Mouse (Mus musculus) MEL (cell line): Measurements from ENCODE around the gene Rsu1. TPM values are rescaled to one million over a fixed set of nuclear protein-coding genes. Genes with fewer than 3 reads are reported as not detected.

Experiments used
- DNase-seq: peaks from one replicate; pipeline ENCODE4 v3.0.0; 2011; ENCODE audit warnings: low read depth, low spot score
- H3K27ac ChIP-seq: 2 replicates; pipeline ENCODE4 v1.5.1; 2012; ENCODE audit warnings: low read depth, mild to moderate bottlenecking, control low read depth, low read length, moderate library complexity; ENCODE audit not compliant: control insufficient read depth
- H3K27me3 ChIP-seq, 2 experiments: fragments of 150-350 bp in 1 of 2; sonication (generic) in 1 of 2; 2 replicates each; pipeline ENCODE4 v1.6.1; 2012; ENCODE audit warnings: low read length in 2 of 2, mild to moderate bottlenecking in 2 of 2, improper control_type of control experiment in 1 of 2, moderate library complexity in 1 of 2; ENCODE audit not compliant: insufficient read depth in 2 of 2, control insufficient read depth in 1 of 2
- H3K36me3 ChIP-seq, 2 experiments: 2 replicates each; pipeline ENCODE4 v1.6.1; 2012 to 2014; ENCODE audit warnings: low read length in 2 of 2, improper control_type of control experiment in 1 of 2, inconsistent platforms in 1 of 2, mild to moderate bottlenecking in 1 of 2; ENCODE audit not compliant: insufficient read depth in 2 of 2, control insufficient read depth in 1 of 2
- H3K4me1 ChIP-seq, 2 experiments: fragments of 150-350 bp in 1 of 2; sonication (generic) in 1 of 2; 2 replicates each; pipeline ENCODE4 v1.6.1; 2012; ENCODE audit warnings: low read length in 2 of 2, improper control_type of control experiment in 1 of 2, mild to moderate bottlenecking in 1 of 2; ENCODE audit not compliant: insufficient read depth in 2 of 2, control insufficient read depth in 1 of 2
- H3K4me3 ChIP-seq, 2 experiments: fragments of 150-350 bp in 1 of 2; sonication (generic) in 1 of 2; 2 replicates each; pipeline ENCODE4 v1.5.1; 2012; ENCODE audit warnings: low read depth in 2 of 2, low read length in 2 of 2, mild to moderate bottlenecking in 2 of 2, moderate library complexity in 2 of 2, control low read depth in 1 of 2, improper control_type of control experiment in 1 of 2; ENCODE audit not compliant: control insufficient read depth in 1 of 2, insufficient read depth in 1 of 2
- H3K79me2 ChIP-seq: 2 replicates; pipeline ENCODE4 v1.6.1; 2012; ENCODE audit warnings: mild to moderate bottlenecking, low read length, moderate library complexity; ENCODE audit not compliant: control insufficient read depth, poor library complexity, insufficient read depth
- H3K9ac ChIP-seq: 2 replicates; pipeline ENCODE4 v1.6.1; 2012; ENCODE audit warnings: low read depth, mild to moderate bottlenecking, control low read depth, low read length, moderate library complexity; ENCODE audit not compliant: control insufficient read depth, poor library complexity, severe bottlenecking
- H3K9me3 ChIP-seq: fragments of 150-350 bp; sonication (generic); replicated peaks from 2 replicates; pipeline ENCODE4 v1.6.1; 2012; ENCODE audit warnings: mild to moderate bottlenecking, low read length, improper control_type of control experiment, moderate library complexity; ENCODE audit not compliant: insufficient read depth
- CHD1 ChIP-seq: IDR thresholded peaks from 2 replicates; pipeline ENCODE4 v1.6.1; 2012; ENCODE audit warnings: low read depth, mild to moderate bottlenecking, inconsistent platforms, low read length, improper control_type of control experiment
- CTCF ChIP-seq, 3 experiments: IDR thresholded peaks in 2 of 3; conservative IDR thresholded peaks in 1 of 3; 2 replicates each; pipeline ENCODE4 v1.5.1; 2011 to 2012; ENCODE audit warnings: low read length in 3 of 3, low read depth in 2 of 3, mild to moderate bottlenecking in 2 of 3, improper control_type of control experiment in 1 of 3, inconsistent platforms in 1 of 3, mixed read lengths in 1 of 3, moderate library complexity in 1 of 3; ENCODE audit not compliant: control insufficient read depth in 1 of 3, insufficient read depth in 1 of 3, poor library complexity in 1 of 3, severe bottlenecking in 1 of 3
- GABPA ChIP-seq: IDR thresholded peaks from 2 replicates; pipeline ENCODE4 v1.6.1; 2012; ENCODE audit warnings: low read depth, mild to moderate bottlenecking, inconsistent platforms, low read length, improper control_type of control experiment, moderate library complexity
- GATA1 ChIP-seq: IDR thresholded peaks from 2 replicates; pipeline ENCODE4 v1.6.1; 2011; ENCODE audit warnings: low read depth, low read length, improper control_type of control experiment
- JUND ChIP-seq: IDR thresholded peaks from 2 replicates; pipeline ENCODE4 v1.6.1; 2011; ENCODE audit warnings: low read depth, mild to moderate bottlenecking, improper control_type of control experiment, low read length
- MAZ ChIP-seq: IDR thresholded peaks from 2 replicates; pipeline ENCODE4 v1.6.1; 2012; ENCODE audit warnings: low read depth, mild to moderate bottlenecking, inconsistent platforms, low read length, improper control_type of control experiment
- MEF2A ChIP-seq: IDR thresholded peaks from 2 replicates; pipeline ENCODE4 v1.6.1; 2014; ENCODE audit warnings: low read depth, mild to moderate bottlenecking, inconsistent platforms, low read length, improper control_type of control experiment; ENCODE audit not compliant: poor library complexity, insufficient replicate concordance, severe bottlenecking; ENCODE audit errors: extremely low read depth
- ZKSCAN1 ChIP-seq: IDR thresholded peaks from 2 replicates; pipeline ENCODE4 v1.6.1; 2012; ENCODE audit warnings: low read depth, mild to moderate bottlenecking, inconsistent platforms, low read length, improper control_type of control experiment, moderate library complexity
- ZMIZ1 ChIP-seq: IDR thresholded peaks from 2 replicates; pipeline ENCODE4 v1.6.1; 2012; ENCODE audit warnings: low read depth, mild to moderate bottlenecking, inconsistent platforms, low read length, improper control_type of control experiment, moderate library complexity
- ZNF384 ChIP-seq: IDR thresholded peaks from 2 replicates; pipeline ENCODE4 v1.6.1; 2012; ENCODE audit warnings: low read depth, mild to moderate bottlenecking, inconsistent platforms, low read length, improper control_type of control experiment
- polyA plus RNA-seq, 2 experiments: library from polyadenylated mRNA; stranded (reverse) in 1 of 2; unstranded in 1 of 2; fragments of >175 nt in 1 of 2; fragments of >200 nt in 1 of 2; gene quantifications; 2 replicates each; pipeline versions ENCODE4 v1.2.1 to v1.2.4; 2012; ENCODE audit warnings: low replicate concordance in 2 of 2, low read depth in 1 of 2; ENCODE audit not compliant: insufficient read length in 2 of 2, insufficient read depth in 1 of 2, missing spikeins in 1 of 2
- total RNA-seq: library from RNA; depleted of rRNA; stranded (reverse); fragments of 300-350 nt; gene quantifications from 2 replicates; pipeline ENCODE4 v1.2.3, GENCODE M21; 2012

The Rsu1 gene
- total and polyA plus RNA-seq, 3 experiments = 58.1 to 81.9 TPM; not detected in 1

- no peaks in the 10 kb centered on the region for H3K36me3 ChIP-seq
Observed at GRCm38 (mm10) chr2:13088266-13088665, 182.9 kb downstream of the Rsu1 start.

GRCm38 (mm10) chr2:13087811-13088210 is 183.4 kb downstream of the Rsu1 start:
- no peak for TF ChIP-seq GABPA
- no peak for DNase-seq
- Histone ChIP-seq H3K27me3 (no peaks in the 10 kb centered on the region), H3K9ac (no peak overlapping the region), H3K4me3 (no peak overlapping the region), H3K79me2 (no peaks in the 10 kb centered on the region), H3K9me3 (no peaks in the 10 kb centered on the region), H3K36me3 (no peaks in the 10 kb centered on the region), H3K4me1 (no peaks in the 10 kb centered on the region), H3K27ac (no peak overlapping the region)

More at GRCm38 (mm10) chr2:13088266-13088665, 182.9 kb downstream of the Rsu1 start:
- Histone ChIP-seq H3K79me2 (no peaks in the 10 kb centered on the region), H3K4me3 (no peak overlapping the region), H3K4me1 (no peaks in the 10 kb centered on the region), H3K27me3 (no peaks in the 10 kb centered on the region), H3K9me3 (no peaks in the 10 kb centered on the region), H3K9ac (no peak overlapping the region), H3K27ac (no peak overlapping the region)
- no peak for DNase-seq
- TF ChIP-seq MEF2A (no peak), CHD1 (no peak), CTCF (IDR thresholded peaks at IDR 0.05 in 2 of 3, conservative IDR thresholded peaks at IDR 0.05 in 1 of 3; ENCODE audit: control insufficient read depth in 1 of 3, insufficient read depth in 1 of 3, low read depth in 2 of 3, low read length in 3 of 3, poor library complexity in 1 of 3, severe bottlenecking in 1 of 3) (no peak)

GRCm38 (mm10) chr2:13084223-13084622 is 187.0 kb downstream of the Rsu1 start:
- Histone ChIP-seq H3K27ac (no peak overlapping the region), H3K79me2 (no peaks in the 10 kb centered on the region), H3K27me3 (no peaks in the 10 kb centered on the region), H3K4me3 (no peak overlapping the region), H3K36me3 (no peaks in the 10 kb centered on the region), H3K9ac (no peak overlapping the region), H3K9me3 (no peaks in the 10 kb centered on the region), H3K4me1 (no peaks in the 10 kb centered on the region)
- no peak for TF ChIP-seq ZMIZ1
- TF ChIP-seq ZNF384 = no peak
- TF ChIP-seq JUND = no peak
- no peak for TF ChIP-seq GATA1
- no peak for TF ChIP-seq MAZ
- no peak for TF ChIP-seq ZKSCAN1
- DNase-seq = no peak
